Mouse (Mus musculus) embryonic fibroblast, embryonic 13.5 days (primary cell): ENCODE measurements around the gene Csrp1.

Source experiments
- CTCF ChIP-seq: IDR thresholded peaks from 2 replicates; pipeline ENCODE4 v1.5.1; 2011; ENCODE audit warnings: mild to moderate bottlenecking, control low read depth, low read length, moderate library complexity, borderline replicate concordance; ENCODE audit not compliant: insufficient read depth
- POLR2A ChIP-seq: IDR thresholded peaks from 2 replicates; pipeline ENCODE4 v1.6.1; 2011; ENCODE audit warnings: low read depth, mild to moderate bottlenecking, control low read depth, low read length, moderate library complexity

DNA sequence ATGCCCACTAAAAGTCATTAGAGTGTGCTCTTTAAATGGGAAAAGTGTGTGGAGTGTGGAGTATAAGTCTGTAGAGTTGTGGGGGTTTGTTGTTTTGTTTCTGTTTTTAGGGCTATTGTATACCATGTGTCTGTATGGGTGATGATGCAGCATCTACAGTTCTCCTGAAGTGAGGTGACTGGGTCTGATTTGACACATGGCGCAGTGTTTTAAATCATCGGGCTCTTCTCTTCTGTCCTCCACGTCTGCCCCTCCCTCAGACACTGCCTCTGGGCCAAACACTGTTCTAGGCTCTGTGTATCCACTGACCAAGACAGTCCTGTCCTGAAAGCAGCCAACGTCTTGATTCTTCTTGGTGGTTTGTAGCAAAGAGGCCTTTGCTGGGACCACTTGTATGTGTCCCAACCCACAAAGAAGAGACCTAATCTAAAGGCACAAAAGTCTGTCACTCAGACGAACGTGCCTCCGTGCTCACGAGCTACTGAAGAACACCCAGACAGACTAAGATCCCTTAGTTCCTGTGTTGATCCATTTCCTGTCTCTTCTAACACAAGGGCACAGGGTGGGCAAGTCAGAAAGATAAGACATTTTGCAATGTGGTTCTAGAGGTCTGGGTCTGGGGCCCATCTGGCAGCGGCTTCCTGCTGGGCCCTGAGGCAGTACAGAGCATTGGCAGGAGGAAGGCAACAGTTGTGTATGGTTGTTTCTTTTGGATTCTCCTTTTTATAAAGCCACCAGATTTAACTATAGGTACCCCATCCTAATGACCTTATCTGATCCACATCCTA, 5.6 kb upstream of the Csrp1 start:
- TF ChIP-seq POLR2A (no peak), CTCF (no peak)
